In genomic region chr14:21982592-21983310, GRCm38 (mm10) we compare ENCODE assay signal across 8 mouse cellular contexts. TPM values are rescaled to one million over a fixed set of nuclear protein-coding genes. Genes with fewer than 3 reads are reported as not detected.
DNase-seq lines count a peak whose midpoint lies in the region; ATAC-seq and TF ChIP-seq lines count a peak whose summit lies in the region.

No protein-coding gene starts in this region.

- TF ChIP-seq CTCF in brain, embryonic 14.5 days (IDR thresholded peaks at IDR 0.05; ENCODE audit: borderline replicate concordance, extremely low read depth, insufficient read depth, insufficient read length) = no peak
- no peak for TF ChIP-seq CTCF in intestine, postnatal 0 days (IDR thresholded peaks at IDR 0.05; ENCODE audit: low read depth)

- peak overlapping the region; percentile 95 for H3K4me2 ChIP-seq in intestine, postnatal 0 days (replicated peaks; ENCODE audit: low read depth)
- peak overlapping the region; percentile 84 for H3K4me2 ChIP-seq in lung, embryonic 15.5 days
- peak overlapping the region; percentile 91 for H3K4me2 ChIP-seq in stomach, embryonic 14.5 days (replicated peaks; ENCODE audit: low read depth, low read length)

- peak overlapping the region; percentile 48 for H3K9ac ChIP-seq in intestine, postnatal 0 days (ENCODE audit: low read depth, low read length)
- H3K9ac ChIP-seq in lung, embryonic 15.5 days = peak overlapping the region; percentile 63
- H3K9ac ChIP-seq in stomach, embryonic 14.5 days (replicated peaks; ENCODE audit: low read depth, low read length) = peak overlapping the region; percentile 76

- peak overlapping the region; percentile 70 for H3K27ac ChIP-seq in intestine, postnatal 0 days (ENCODE audit: low read depth, low read length)
- peak overlapping the region; percentile 87 for H3K27ac ChIP-seq in lung, embryonic 15.5 days
- peak overlapping the region; percentile 90 for H3K27ac ChIP-seq in stomach, embryonic 14.5 days (ENCODE audit: low read length)

- intact Hi-C loops in gastrocnemius, postnatal 36 days (cut with DNase I) = loop anchor here (10.0 kb wide), 2 partner anchors 822 to 1422 kb away; no protein-coding TSS in a partner anchor

- H3K4me3 ChIP-seq in intestine, postnatal 0 days (ENCODE audit: low read depth, low read length) = peak overlapping the region; percentile 41
- peak overlapping the region; percentile 45 for H3K4me3 ChIP-seq in lung, embryonic 15.5 days
- H3K4me3 ChIP-seq in stomach, embryonic 14.5 days (ENCODE audit: low read depth, low read length) = peak overlapping the region; percentile 97

- no peaks in the 10 kb centered on the region for H3K9me3 ChIP-seq in intestine, postnatal 0 days (ENCODE audit: control insufficient read depth)
- H3K9me3 ChIP-seq in lung, embryonic 15.5 days = no peaks in the 10 kb centered on the region
- H3K9me3 ChIP-seq in stomach, embryonic 14.5 days (ENCODE audit: control insufficient read depth, low read depth, low read length) = no peaks in the 10 kb centered on the region

- peaks cover 11% of the 10 kb centered on the region; the same call in 1 of the 2 replicates for H3K36me3 ChIP-seq in intestine, postnatal 0 days (ENCODE audit: control insufficient read depth, insufficient read depth)
- peaks cover 10% of the 10 kb centered on the region; the same call in 1 of the 2 replicates for H3K36me3 ChIP-seq in lung, embryonic 15.5 days
- peaks cover 20% of the 10 kb centered on the region for H3K36me3 ChIP-seq in stomach, embryonic 14.5 days (ENCODE audit: control insufficient read depth, insufficient read depth, low read length)

- 15% methylated on average over 37 of the region's 38 CpGs for WGBS in intestine, postnatal 0 days
- 3% methylated on average over 38 of the region's 38 CpGs for WGBS in lung, embryonic 15.5 days
- 9% methylated on average over 38 of the region's 38 CpGs for WGBS in stomach, embryonic 14.5 days

- DNase-seq in Muller cell, postnatal 12 days (ENCODE audit: inconsistent ontology term) = peak; percentile 40
- peak; percentile 60 for DNase-seq in brain, embryonic 14.5 days (ENCODE audit: low read depth)
- DNase-seq in gastrocnemius, postnatal 36 days = peak; percentile 34 to 65
- no peak for DNase-seq in right cerebral cortex, postnatal 14 days
- DNase-seq in layer of hippocampus, postnatal 25 days (ENCODE audit: extremely low spot score in 1 of 2, low spot score in 1 of 2) = no peak

- no peaks in the 10 kb centered on the region for H3K27me3 ChIP-seq in intestine, postnatal 0 days (replicated peaks; ENCODE audit: control insufficient read depth, insufficient read depth, low read length)
- H3K27me3 ChIP-seq in lung, embryonic 15.5 days = no peaks in the 10 kb centered on the region
- no peaks in the 10 kb centered on the region for H3K27me3 ChIP-seq in stomach, embryonic 14.5 days (ENCODE audit: control insufficient read depth, insufficient read depth, low read length)

- no peaks in the 10 kb centered on the region for H3K4me1 ChIP-seq in intestine, postnatal 0 days (replicated peaks; ENCODE audit: control insufficient read depth, insufficient read depth, low read length)
- H3K4me1 ChIP-seq in lung, embryonic 15.5 days = peaks cover 19% of the 10 kb centered on the region
- peaks cover 12% of the 10 kb centered on the region; the same call in 1 of the 2 replicates for H3K4me1 ChIP-seq in stomach, embryonic 14.5 days (ENCODE audit: control insufficient read depth, insufficient read depth, low read length)

- no peak for ATAC-seq in intestine, postnatal 0 days
- no peak for ATAC-seq in lung, embryonic 15.5 days (ENCODE audit: borderline replicate concordance, extremely low read depth, low FRiP score, low TSS enrichment)
- ATAC-seq in stomach, embryonic 14.5 days (ENCODE audit: insufficient number of reproducible peaks, insufficient read depth, low FRiP score, low read depth) = no peak

- no peak for TF ChIP-seq POLR2A in brain, embryonic 14.5 days (IDR thresholded peaks at IDR 0.05; ENCODE audit: borderline replicate concordance, extremely low read depth, insufficient read depth, insufficient read length, poor library complexity, severe bottlenecking)

RNA-seq across cellular contexts. Expression of gene Zfp503, which starts 6.7 kb away (rescaled TPM):
- polyA plus RNA-seq in brain, embryonic 14.5 days (2012; rRNA removed) = 19.1 and 26.3 TPM in 2 replicates
- 10 to 100 TPM in 1 of 2 experiments, 1 to 10 TPM in 1; 6.5 to 18.3 TPM for total RNA-seq in gastrocnemius, postnatal 36 days (2021)
- 5.7 and 6.5 TPM in 2 replicates for polyA plus RNA-seq in intestine, postnatal 0 days (2015; fragmentation: Nextera tagmentation; extraction: Ambion mirVana)
- polyA plus RNA-seq in lung, embryonic 15.5 days (2015; fragmentation: Nextera tagmentation; extraction: Ambion mirVana) = 26.8 and 28.2 TPM in 2 replicates
- 15.2 and 17.0 TPM in 2 replicates for polyA plus RNA-seq in stomach, embryonic 14.5 days (2014; fragmentation: Nextera tagmentation; extraction: Ambion mirVana)
- 1 to 10 TPM; 2.6 to 2.8 TPM for total RNA-seq in layer of hippocampus, postnatal 25 days (2021)

RNA-seq across cellular contexts. Expression of gene Lrmda, which starts 36.8 kb away (rescaled TPM):
- polyA plus RNA-seq in brain, embryonic 14.5 days (2012; rRNA removed) = not detected in 2 replicates
- 1 to 10 TPM; 1.7 to 2.8 TPM for total RNA-seq in gastrocnemius, postnatal 36 days (2021)
- 0.73 and 1.8 TPM in 2 replicates for polyA plus RNA-seq in intestine, postnatal 0 days (2015; fragmentation: Nextera tagmentation; extraction: Ambion mirVana)
- 0.39 and 0.62 TPM in 2 replicates for polyA plus RNA-seq in lung, embryonic 15.5 days (2015; fragmentation: Nextera tagmentation; extraction: Ambion mirVana)
- 0.46 and 1.1 TPM in 2 replicates for polyA plus RNA-seq in stomach, embryonic 14.5 days (2014; fragmentation: Nextera tagmentation; extraction: Ambion mirVana)
- total RNA-seq in layer of hippocampus, postnatal 25 days (2021) = under 1 TPM in 1 of 2 experiments, not detected in 1; 0.27 TPM

Comparison
In these comparisons a context has a peak if more than half of its experiments do, and no peak if none do; other contexts are left out.
1. DNase-seq: peak in Muller cell, postnatal 12 days (single experiment), brain, embryonic 14.5 days (single experiment) and gastrocnemius, postnatal 36 days (2 of 2); none in right cerebral cortex, postnatal 14 days (single experiment) and layer of hippocampus, postnatal 25 days (0 of 2).
2. H3K4me3 ChIP-seq: peak in every context shown above with its lines; median percentile 97 in stomach, embryonic 14.5 days; 45 in lung, embryonic 15.5 days; 41 in intestine, postnatal 0 days.
3. Peak in every context shown above with its lines, with median percentiles within 50 percentile points of each other: H3K27ac ChIP-seq, H3K4me2 ChIP-seq and H3K9ac ChIP-seq.